Mouse (Mus musculus) hindbrain, postnatal 0 days (tissue): ENCODE measurements around the gene Gins3. TPM values are rescaled to one million over a fixed set of nuclear protein-coding genes. Genes with fewer than 3 reads are reported as not detected.
A peak's percentile ranks its signal among the peaks of the same experiment; 100 is the strongest.

ENCODE experiments used
- ATAC-seq: fragments of 200-750 bp; cut with Nextera tagmentation; 2 replicates; pipeline ENCODE4 v1.8.0; 2017; ENCODE audit warnings: mild to moderate bottlenecking, moderate TSS enrichment, moderate library complexity
- DNase-seq: peaks from one replicate; pipeline ENCODE4 v3.0.0-alpha.2; 2015; ENCODE audit warnings: low spot score
- H3K27ac ChIP-seq: fragments of 300-500 bp; sonication (generic); 2 replicates; pipeline ENCODE4 v1.5.1; 2014; ENCODE audit warnings: mild to moderate bottlenecking
- H3K27me3 ChIP-seq: fragments of 300-500 bp; sonication (generic); 2 replicates; pipeline ENCODE4 v1.6.1; 2014; ENCODE audit warnings: low read length, mixed read lengths; ENCODE audit not compliant: insufficient read depth
- H3K36me3 ChIP-seq: fragments of 300-500 bp; sonication (generic); 2 replicates; pipeline ENCODE4 v1.6.1; 2014; ENCODE audit warnings: low read length, mixed read lengths; ENCODE audit not compliant: insufficient read depth
- H3K4me1 ChIP-seq: fragments of 300-500 bp; sonication (generic); 2 replicates; pipeline ENCODE4 v1.6.1; 2014; ENCODE audit warnings: antibody characterized with exemption, low read length, mixed read lengths; ENCODE audit not compliant: insufficient read depth
- H3K4me2 ChIP-seq: fragments of 300-500 bp; sonication (generic); 2 replicates; pipeline ENCODE4 v1.6.1; 2014; ENCODE audit warnings: low read depth, mild to moderate bottlenecking, low read length, moderate library complexity, mixed read lengths
- H3K4me3 ChIP-seq: fragments of 300-500 bp; sonication (generic); 2 replicates; pipeline ENCODE4 v1.5.1; 2014; ENCODE audit warnings: low read length
- H3K9ac ChIP-seq: fragments of 300-500 bp; sonication (generic); replicated peaks from 2 replicates; pipeline ENCODE4 v1.6.1; 2014; ENCODE audit warnings: mild to moderate bottlenecking, low read length, moderate library complexity, mixed read lengths
- H3K9me3 ChIP-seq: fragments of 300-500 bp; sonication (generic); 2 replicates; pipeline ENCODE4 v1.6.1; 2016; ENCODE audit warnings: low read length, mixed read lengths
- CTCF ChIP-seq: IDR thresholded peaks from 2 replicates; pipeline ENCODE4 v1.5.1; 2016; ENCODE audit warnings: antibody characterized with exemption, control low read depth, low read depth
- WGBS: fragments of 180-500 bp; shearing (Covaris S2); extraction: QIAGEN DNeasy Blood & Tissue Kit; methylation state at CpG from one replicate; pipeline ENCODE4 v1.1.7; 2014; 5-methylcytosine and 5-hydroxymethylcytosine counted together
- polyA plus RNA-seq: library from polyadenylated mRNA; unstranded; fragments of >200 nt; fragmentation: Nextera tagmentation; extraction: Ambion mirVana; gene quantifications from 2 replicates; pipeline ENCODE4 v1.2.1, GENCODE M21; 2015
- total RNA-seq: library from RNA; depleted of rRNA; stranded (reverse); fragments of >200 nt; gene quantifications from 2 replicates; pipeline ENCODE4 v1.2.3, GENCODE M21; 2014; rRNA removed

Gene Gins3
- total RNA-seq (2.9 and 4.4 TPM in 2 replicates), polyA plus RNA-seq (5.1 and 5.9 TPM in 2 replicates)

DNA sequence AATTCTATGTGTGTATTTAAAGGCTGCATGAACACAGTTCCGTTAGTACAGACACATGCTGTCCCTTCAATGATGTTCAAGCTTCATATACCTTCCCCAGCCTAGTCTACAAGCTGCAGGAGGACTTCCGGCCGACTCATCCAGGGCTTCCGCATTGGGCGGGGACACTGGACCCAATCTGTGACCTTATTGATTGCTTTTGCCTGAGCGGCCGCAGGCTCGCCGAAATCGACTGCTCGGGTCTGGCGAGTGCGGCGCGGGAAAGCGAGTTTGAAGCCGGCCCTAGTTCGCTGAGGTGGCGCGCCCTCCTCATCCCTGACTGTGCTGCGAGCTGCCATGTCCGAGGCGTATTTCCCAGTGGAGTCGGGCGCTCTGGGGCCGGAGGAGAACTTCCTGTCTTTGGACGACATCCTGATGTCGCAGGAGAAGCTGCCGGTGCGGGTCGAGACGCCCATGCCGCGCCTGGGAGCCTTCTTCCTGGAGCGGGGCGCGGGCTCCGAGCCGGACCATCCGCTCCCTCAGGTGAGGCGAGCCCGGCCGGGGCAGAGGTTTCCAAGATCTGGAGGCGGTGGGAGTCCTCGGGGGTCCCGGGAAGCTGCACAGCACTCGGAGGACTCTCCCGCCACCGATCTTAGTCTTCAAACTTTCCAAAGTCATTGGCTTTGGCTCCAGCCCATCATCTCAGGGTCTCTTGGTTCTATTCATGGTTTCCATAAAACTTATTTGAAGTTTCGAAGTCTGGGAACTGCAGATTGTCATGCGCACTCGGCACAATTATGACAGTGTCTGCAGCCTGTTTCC, at the start of gene Gins3:
Gene Gins3, plus strand, starts transcription at position 192 of the 801 bp plus-strand sequence.
- no peaks in the 10 kb centered on the region for H3K4me1 ChIP-seq
- TF ChIP-seq CTCF = no peak
- ATAC-seq = peak; percentile 96
- peak within 1 kb of the TSS; percentile 53 for H3K9ac ChIP-seq
- no peak within 1 kb of the TSS for H3K27ac ChIP-seq
- H3K4me2 ChIP-seq = peak within 1 kb of the TSS; percentile 78
- WGBS = under 1% methylated on average over 50 of the region's 52 CpGs
- peak within 1 kb of the TSS; percentile 66 for H3K4me3 ChIP-seq
- H3K36me3 ChIP-seq = no peaks in the 10 kb centered on the region
- no peaks in the 10 kb centered on the region for H3K27me3 ChIP-seq
- H3K9me3 ChIP-seq = no peaks in the 10 kb centered on the region
- DNase-seq = peak; percentile 97

- H3K9ac ChIP-seq = no peak overlapping the region
- H3K36me3 ChIP-seq = no peaks in the 10 kb centered on the region
- no peaks in the 10 kb centered on the region for H3K4me1 ChIP-seq
- DNase-seq = no peak
- H3K9me3 ChIP-seq = no peaks in the 10 kb centered on the region
- WGBS = 98% methylated on average over 1 of the region's 1 CpGs
- no peak overlapping the region for H3K4me3 ChIP-seq
- ATAC-seq = no peak
- no peak overlapping the region for H3K4me2 ChIP-seq
- no peaks in the 10 kb centered on the region for H3K27me3 ChIP-seq
- H3K27ac ChIP-seq = no peak overlapping the region
- no peak for TF ChIP-seq CTCF
Measured at GRCm38 (mm10) chr8:95587339-95587738, 45.9 kb upstream of the Gins3 start.

DNA sequence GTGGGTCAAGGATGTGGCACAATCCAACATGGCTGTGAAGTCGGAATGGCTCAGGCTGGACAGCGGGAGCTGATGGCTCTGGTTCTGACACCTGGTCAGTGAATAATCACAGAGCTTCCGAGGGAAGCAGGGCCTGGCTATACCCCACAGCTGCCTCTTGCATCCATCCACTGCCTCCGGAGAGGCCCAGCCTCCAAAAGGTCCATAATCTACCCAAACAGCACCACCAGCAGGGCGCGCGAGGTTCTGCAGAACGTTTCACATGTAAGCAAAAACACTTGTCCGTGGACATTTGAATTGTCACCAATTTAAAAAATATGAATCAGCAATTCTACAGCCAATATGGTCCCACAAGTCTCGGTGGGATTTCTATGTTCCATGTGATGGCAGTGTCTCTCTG, 44.0 kb upstream of the Gins3 start:
- Histone ChIP-seq H3K27ac (no peak overlapping the region), H3K9me3 (no peaks in the 10 kb centered on the region), H3K4me3 (no peak overlapping the region), H3K36me3 (no peaks in the 10 kb centered on the region), H3K4me2 (no peak overlapping the region), H3K27me3 (no peaks in the 10 kb centered on the region), H3K4me1 (no peaks in the 10 kb centered on the region), H3K9ac (no peak overlapping the region)
- WGBS = 61% methylated on average over 10 of the region's 10 CpGs
- ATAC-seq (no peak), DNase-seq (no peak)
- TF ChIP-seq CTCF = 0 out of 2 replicates have a peak, but pooled peaks have one; percentile 6

GRCm38 (mm10) chr8:95590539-95590938, 42.7 kb upstream of the Gins3 start:
- 91% methylated on average over 4 of the region's 4 CpGs for WGBS

GRCm38 (mm10) chr8:95592131-95592780, 41.0 kb upstream of the Gins3 start:
- 86% methylated on average over 12 of the region's 12 CpGs for WGBS
- TF ChIP-seq CTCF = no peak
- no peak overlapping the region for H3K27ac ChIP-seq
- no peak overlapping the region for H3K9ac ChIP-seq
- no peak overlapping the region for H3K4me3 ChIP-seq
- no peaks in the 10 kb centered on the region for H3K36me3 ChIP-seq
- H3K4me2 ChIP-seq = no peak overlapping the region
- H3K27me3 ChIP-seq = no peaks in the 10 kb centered on the region
- no peaks in the 10 kb centered on the region for H3K4me1 ChIP-seq
- ATAC-seq (no peak), DNase-seq (no peak)
- no peaks in the 10 kb centered on the region for H3K9me3 ChIP-seq

More at GRCm38 (mm10) chr8:95590539-95590938, 42.7 kb upstream of the Gins3 start:
- Histone ChIP-seq H3K27me3 (no peaks in the 10 kb centered on the region), H3K36me3 (no peaks in the 10 kb centered on the region), H3K4me2 (no peak overlapping the region), H3K27ac (no peak overlapping the region), H3K9ac (no peak overlapping the region), H3K9me3 (no peaks in the 10 kb centered on the region), H3K4me1 (no peaks in the 10 kb centered on the region), H3K4me3 (no peak overlapping the region)
- ATAC-seq (no peak), DNase-seq (no peak)
- TF ChIP-seq CTCF = no peak

DNA sequence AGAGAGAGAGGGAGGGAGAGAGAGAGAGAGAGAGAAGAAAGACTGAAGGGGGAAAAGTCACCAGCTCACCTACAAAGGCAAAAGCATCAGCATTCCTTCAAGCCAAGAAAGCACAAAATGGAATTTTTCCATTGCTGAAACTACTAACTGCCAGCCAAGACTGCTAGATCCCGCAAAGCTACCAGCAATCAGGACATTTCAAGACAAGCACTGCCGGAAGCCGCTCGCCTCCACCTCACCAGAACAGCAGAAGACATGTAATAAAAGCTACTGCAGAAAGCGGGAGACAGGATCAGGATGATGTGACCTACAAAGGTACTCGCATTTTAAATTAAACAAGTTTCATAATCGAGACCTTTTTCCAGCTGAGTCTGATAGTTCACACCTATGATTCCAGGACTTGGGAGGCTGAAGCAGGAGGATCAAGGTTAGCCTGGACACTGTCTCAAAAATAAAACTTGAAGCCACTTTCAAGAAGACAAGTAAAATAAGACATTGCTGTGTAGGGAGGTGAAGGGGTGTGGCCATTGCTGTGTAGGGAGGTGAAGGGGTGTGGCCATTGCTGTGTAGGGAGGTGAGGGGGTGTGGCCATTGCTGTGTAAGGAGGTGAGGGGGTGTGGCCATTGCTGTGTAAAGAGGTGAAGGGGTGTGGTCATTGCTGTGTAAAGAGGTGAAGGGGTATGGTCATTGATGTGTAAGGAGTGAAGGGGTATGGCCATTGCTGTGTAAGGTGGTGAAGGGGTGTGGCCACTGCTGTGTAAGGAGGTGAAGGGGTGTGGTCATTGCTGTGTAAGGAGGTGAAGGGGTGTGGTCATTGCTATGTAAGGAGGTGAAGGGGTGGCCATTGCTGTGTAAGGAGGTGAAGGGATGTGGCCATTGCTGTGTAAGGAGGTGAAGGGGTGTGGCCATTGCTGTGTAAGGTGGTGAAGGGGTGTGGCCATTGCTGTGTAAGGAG, 39.5 kb upstream of the Gins3 start:
- H3K4me1 ChIP-seq = no peaks in the 10 kb centered on the region
- H3K9ac ChIP-seq = no peak overlapping the region
- H3K27me3 ChIP-seq = no peaks in the 10 kb centered on the region
- 86% methylated on average over 7 of the region's 7 CpGs for WGBS
- no peak for DNase-seq
- H3K4me3 ChIP-seq = no peak overlapping the region
- no peak overlapping the region for H3K4me2 ChIP-seq
- no peaks in the 10 kb centered on the region for H3K36me3 ChIP-seq
- no peak overlapping the region for H3K27ac ChIP-seq
- ATAC-seq = no peak
- no peaks in the 10 kb centered on the region for H3K9me3 ChIP-seq
- TF ChIP-seq CTCF = no peak
